Mouse (Mus musculus) heart, embryonic 13.5 days (tissue): ENCODE measurements around the gene Gapvd1. TPM values are rescaled to one million over a fixed set of nuclear protein-coding genes. Genes with fewer than 3 reads are reported as not detected.

Experiments used
- ATAC-seq: fragments of 200-750 bp; cut with Nextera tagmentation; 2 replicates; pipeline ENCODE4 v1.8.0; 2017; ENCODE audit warnings: moderate TSS enrichment; ENCODE audit not compliant: insufficient number of reproducible peaks, low FRiP score, low TSS enrichment; ENCODE audit errors: extremely low read depth
- H3K27ac ChIP-seq: fragments of 300-500 bp; sonication (generic); replicated peaks from 2 replicates; pipeline ENCODE4 v1.5.1; 2015; ENCODE audit warnings: moderate library complexity, mild to moderate bottlenecking, inconsistent platforms
- H3K27me3 ChIP-seq: fragments of 300-500 bp; sonication (generic); replicated peaks from 2 replicates; pipeline ENCODE4 v1.6.1; 2015; ENCODE audit warnings: mild to moderate bottlenecking, inconsistent platforms
- H3K36me3 ChIP-seq: fragments of 300-500 bp; sonication (generic); 2 replicates; pipeline ENCODE4 v1.6.1; 2015; ENCODE audit warnings: mild to moderate bottlenecking, inconsistent platforms
- H3K4me1 ChIP-seq: fragments of 300-500 bp; sonication (generic); 2 replicates; pipeline ENCODE4 v1.6.1; 2015; ENCODE audit warnings: inconsistent platforms
- H3K4me2 ChIP-seq: fragments of 300-500 bp; sonication (generic); 2 replicates; pipeline ENCODE4 v1.6.1; 2015; ENCODE audit warnings: inconsistent platforms, mild to moderate bottlenecking, moderate library complexity
- H3K4me3 ChIP-seq: fragments of 300-500 bp; sonication (generic); 2 replicates; pipeline ENCODE4 v1.5.1; 2015; ENCODE audit warnings: moderate library complexity, mild to moderate bottlenecking, inconsistent platforms
- H3K9ac ChIP-seq: fragments of 300-500 bp; sonication (generic); 2 replicates; pipeline ENCODE4 v1.6.1; 2015; ENCODE audit warnings: inconsistent platforms, mild to moderate bottlenecking, moderate library complexity
- H3K9me3 ChIP-seq: fragments of 300-500 bp; sonication (generic); 2 replicates; pipeline ENCODE4 v1.6.1; 2016; ENCODE audit warnings: inconsistent platforms
- WGBS: fragments of 180-500 bp; shearing (Covaris S2); methylation state at CpG from one replicate; pipeline ENCODE4 v1.1.7; 2015; ENCODE audit warnings: mixed read lengths; 5-methylcytosine and 5-hydroxymethylcytosine counted together
- polyA plus RNA-seq: library from polyadenylated mRNA; unstranded; fragments of >200 nt; fragmentation: Nextera tagmentation; extraction: Ambion mirVana; gene quantifications from 2 replicates; pipeline ENCODE4 v1.2.1, GENCODE M21; 2015

Gapvd1 gene
- polyA plus RNA-seq, 1 experiment from 2014 or later: 55.6 TPM

GRCm38 (mm10) chr2:34684076-34684870, 70.8 kb downstream of the Gapvd1 start:
- Histone ChIP-seq H3K4me1 (no peaks in the 10 kb centered on the region), H3K4me3 (no peak overlapping the region), H3K27ac (no peak overlapping the region), H3K4me2 (no peak overlapping the region), H3K9ac (no peak overlapping the region), H3K27me3 (no peaks in the 10 kb centered on the region), H3K36me3 (peaks cover 82% of the 10 kb centered on the region), H3K9me3 (no peaks in the 10 kb centered on the region)
- ATAC-seq: no peak
- WGBS: 90% methylated on average over 9 of the region's 9 CpGs

- H3K27ac ChIP-seq: no peak overlapping the region
- H3K36me3 ChIP-seq: peaks cover 74% of the 10 kb centered on the region
- no peak for ATAC-seq
- no peaks in the 10 kb centered on the region for H3K27me3 ChIP-seq
- H3K9me3 ChIP-seq: no peaks in the 10 kb centered on the region
- H3K4me3 ChIP-seq: no peak overlapping the region
- H3K4me2 ChIP-seq: no peak overlapping the region
- WGBS: 88% methylated on average over 4 of the region's 4 CpGs
- no peak overlapping the region for H3K9ac ChIP-seq
- no peaks in the 10 kb centered on the region for H3K4me1 ChIP-seq
These were observed 77.1 kb downstream of the Gapvd1 start for GRCm38 (mm10) chr2:34677976-34678375.

- no peak overlapping the region for H3K4me2 ChIP-seq
- no peaks in the 10 kb centered on the region for H3K9me3 ChIP-seq
- H3K36me3 ChIP-seq: peaks cover 65% of the 10 kb centered on the region
- no peak overlapping the region for H3K27ac ChIP-seq
- H3K9ac ChIP-seq: no peak overlapping the region
- ATAC-seq: no peak
- 94% methylated on average over 8 of the region's 8 CpGs for WGBS
- H3K27me3 ChIP-seq: no peaks in the 10 kb centered on the region
- no peak overlapping the region for H3K4me3 ChIP-seq
- H3K4me1 ChIP-seq: peaks cover 6% of the 10 kb centered on the region; the same call in 1 of the 2 replicates
These were observed 78.0 kb downstream of the Gapvd1 start for GRCm38 (mm10) chr2:34677061-34677460.

GRCm38 (mm10) chr2:34673846-34674245, 81.2 kb downstream of the Gapvd1 start:
- no peak overlapping the region for H3K4me3 ChIP-seq
- H3K36me3 ChIP-seq: peaks cover 50% of the 10 kb centered on the region
- ATAC-seq: no peak
- H3K9me3 ChIP-seq: no peaks in the 10 kb centered on the region
- 84% methylated on average over 11 of the region's 11 CpGs for WGBS
- H3K27me3 ChIP-seq: no peaks in the 10 kb centered on the region
- peaks cover 28% of the 10 kb centered on the region for H3K4me1 ChIP-seq
- H3K27ac ChIP-seq: no peak overlapping the region
- H3K4me2 ChIP-seq: no peak overlapping the region
- no peak overlapping the region for H3K9ac ChIP-seq

GRCm38 (mm10) chr2:34671385-34672026, 83.5 kb downstream of the Gapvd1 start:
- peaks cover 34% of the 10 kb centered on the region for H3K4me1 ChIP-seq
- H3K27me3 ChIP-seq: 0 out of 2 replicates have a peak, but pooled peaks cover 2% of the 10 kb centered on the region
- 0 out of 2 replicates have a peak, but pooled peaks have one; percentile 33 for ATAC-seq
- peak overlapping the region; percentile 85 for H3K9ac ChIP-seq
- peaks cover 26% of the 10 kb centered on the region for H3K36me3 ChIP-seq
- H3K9me3 ChIP-seq: no peaks in the 10 kb centered on the region
- peak overlapping the region; percentile 62 for H3K4me3 ChIP-seq
- 25% methylated on average over 31 of the region's 31 CpGs for WGBS
- H3K27ac ChIP-seq: peak overlapping the region; percentile 74
- peak overlapping the region; percentile 87 for H3K4me2 ChIP-seq

GRCm38 (mm10) chr2:34670470-34670869, 84.6 kb downstream of the Gapvd1 start:
- Histone ChIP-seq H3K27ac (no peak overlapping the region), H3K4me2 (no peak overlapping the region), H3K4me1 (peaks cover 34% of the 10 kb centered on the region), H3K9ac (no peak overlapping the region), H3K27me3 (0 out of 2 replicates have a peak, but pooled peaks cover 2% of the 10 kb centered on the region), H3K4me3 (no peak overlapping the region), H3K9me3 (no peaks in the 10 kb centered on the region), H3K36me3 (peaks cover 16% of the 10 kb centered on the region)
- no peak for ATAC-seq
- WGBS: 69% methylated on average over 6 of the region's 6 CpGs

- Histone ChIP-seq H3K27me3 (0 out of 2 replicates have a peak, but pooled peaks cover 2% of the 10 kb centered on the region), H3K27ac (peak overlapping the region; percentile 89), H3K4me2 (peak overlapping the region; percentile 57), H3K4me1 (peaks cover 34% of the 10 kb centered on the region), H3K4me3 (peak overlapping the region; percentile 25; the same call in 1 of the 2 replicates), H3K36me3 (peaks cover 6% of the 10 kb centered on the region; the same call in 1 of the 2 replicates), H3K9ac (peak overlapping the region; percentile 61), H3K9me3 (no peaks in the 10 kb centered on the region)
- WGBS: 25% methylated on average over 8 of the region's 8 CpGs
- no peak for ATAC-seq
These were observed 85.8 kb downstream of the Gapvd1 start for GRCm38 (mm10) chr2:34669203-34669746.

GRCm38 (mm10) chr2:34668440-34669191, 86.4 kb downstream of the Gapvd1 start:
- H3K4me2 ChIP-seq: peak overlapping the region; percentile 57
- H3K36me3 ChIP-seq: no peaks in the 10 kb centered on the region
- peak overlapping the region; percentile 25; the same call in 1 of the 2 replicates for H3K4me3 ChIP-seq
- H3K27me3 ChIP-seq: 0 out of 2 replicates have a peak, but pooled peaks cover 2% of the 10 kb centered on the region
- no peaks in the 10 kb centered on the region for H3K9me3 ChIP-seq
- no peak for ATAC-seq
- H3K9ac ChIP-seq: peak overlapping the region; percentile 61
- peaks cover 34% of the 10 kb centered on the region for H3K4me1 ChIP-seq
- peak overlapping the region; percentile 89 for H3K27ac ChIP-seq
- WGBS: 40% methylated on average over 17 of the region's 17 CpGs

GRCm38 (mm10) chr2:34667820-34668219, 87.2 kb downstream of the Gapvd1 start:
- Histone ChIP-seq H3K4me3 (no peak overlapping the region), H3K9me3 (no peaks in the 10 kb centered on the region), H3K36me3 (no peaks in the 10 kb centered on the region), H3K4me1 (peaks cover 34% of the 10 kb centered on the region), H3K27ac (no peak overlapping the region), H3K9ac (no peak overlapping the region), H3K4me2 (no peak overlapping the region), H3K27me3 (0 out of 2 replicates have a peak, but pooled peaks cover 2% of the 10 kb centered on the region)
- WGBS: 49% methylated on average over 10 of the region's 10 CpGs
- ATAC-seq: no peak

GRCm38 (mm10) chr2:34647410-34647809, 107.6 kb downstream of the Gapvd1 start:
- no peaks in the 10 kb centered on the region for H3K27me3 ChIP-seq
- no peak for ATAC-seq
- 69% methylated on average over 11 of the region's 11 CpGs for WGBS
- no peak overlapping the region for H3K4me2 ChIP-seq
- 0 out of 2 replicates have a peak, but pooled peaks cover 2% of the 10 kb centered on the region for H3K9me3 ChIP-seq
- H3K4me3 ChIP-seq: no peak overlapping the region
- H3K4me1 ChIP-seq: peaks cover 18% of the 10 kb centered on the region
- H3K27ac ChIP-seq: no peak overlapping the region
- H3K36me3 ChIP-seq: no peaks in the 10 kb centered on the region
- H3K9ac ChIP-seq: no peak overlapping the region

- ATAC-seq: no peak
- peak overlapping the region; percentile 60 for H3K4me3 ChIP-seq
- H3K27ac ChIP-seq: no peak overlapping the region
- H3K9me3 ChIP-seq: 0 out of 2 replicates have a peak, but pooled peaks cover 2% of the 10 kb centered on the region
- peak overlapping the region; percentile 83 for H3K4me2 ChIP-seq
- no peaks in the 10 kb centered on the region for H3K36me3 ChIP-seq
- 7% methylated on average over 5 of the region's 5 CpGs for WGBS
- peak overlapping the region; percentile 77 for H3K9ac ChIP-seq
- no peaks in the 10 kb centered on the region for H3K27me3 ChIP-seq
- H3K4me1 ChIP-seq: peaks cover 18% of the 10 kb centered on the region
These were observed 108.5 kb downstream of the Gapvd1 start for GRCm38 (mm10) chr2:34646541-34646865.
